Mouse (Mus musculus) liver, embryonic 12.5 days (tissue): Measurements from ENCODE around the gene Gm42417. TPM values are rescaled to one million over a fixed set of nuclear protein-coding genes. Genes with fewer than 3 reads are reported as not detected.

Experiments used
- microRNA-seq: library from miRNA; unstranded; fragments of <30 nt; microRNA quantifications from one replicate; pipeline ENCODE4, GENCODE M21; 2017
- polyA plus RNA-seq: library from polyadenylated mRNA; unstranded; fragments of >200 nt; fragmentation: Nextera tagmentation; extraction: Ambion mirVana; gene quantifications from 2 replicates; pipeline ENCODE4 v1.2.1, GENCODE M21; 2016

Gm42417 gene
- polyA plus RNA-seq, 1 experiment from 2014 or later: 0.15 TPM

Small RNA genes lying within 50 kb of the gene (microRNA-seq; reads per million reads assigned to microRNA genes)
- not detected for gene Gm47280

Other genes with a start within 250 kb of the Gm42417 start
- gene Arid5a, start 231.7 kb downstream of the Gm42417 start, polyA plus RNA-seq: 2.3 and 3.4 TPM in 2 replicates
- 20.3 and 20.7 TPM in 2 replicates for gene Kansl3, start 170.2 kb downstream of the Gm42417 start, polyA plus RNA-seq
- gene Fer1l5, start 167.1 kb downstream of the Gm42417 start, polyA plus RNA-seq: 0.35 and 0.37 TPM in 2 replicates
- gene Lman2l, start 94.2 kb downstream of the Gm42417 start, polyA plus RNA-seq: 20.9 and 22.8 TPM in 2 replicates
- gene Cnnm4, start 67.8 kb downstream of the Gm42417 start, polyA plus RNA-seq: 3.8 and 4.0 TPM in 2 replicates
- 1.3 and 1.5 TPM in 2 replicates for gene Cnnm3, start 27.6 kb downstream of the Gm42417 start, polyA plus RNA-seq
- gene Ankrd23, start 2.5 kb downstream of the Gm42417 start, polyA plus RNA-seq: 4.0 and 6.9 TPM in 2 replicates
- gene Ankrd39, start 8.0 kb upstream of the Gm42417 start, polyA plus RNA-seq: 9.0 and 10.5 TPM in 2 replicates
- 3.9 TPM in 2 replicates for gene Sema4c, start 18.9 kb upstream of the Gm42417 start, polyA plus RNA-seq
- gene Fam178b, start 143.8 kb upstream of the Gm42417 start, polyA plus RNA-seq: 0.20 TPM in 1 of 2 replicates, not detected in the other
- gene Cox5b, start 152.0 kb upstream of the Gm42417 start, polyA plus RNA-seq: 527 and 538 TPM in 2 replicates
- gene 4933424G06Rik, start 170.7 kb upstream of the Gm42417 start, polyA plus RNA-seq: 0.11 TPM in 1 of 2 replicates, not detected in the other
- gene Actr1b, start 175.0 kb upstream of the Gm42417 start, polyA plus RNA-seq: 47.2 and 47.9 TPM in 2 replicates
- not detected in 2 replicates for gene Zap70, start 222.4 kb upstream of the Gm42417 start, polyA plus RNA-seq